Mouse (Mus musculus) neural tube, embryonic 14.5 days (tissue): ENCODE data around the gene Amh. TPM values are rescaled to one million over a fixed set of nuclear protein-coding genes. Genes with fewer than 3 reads are reported as not detected.

Experiments
- ATAC-seq: fragments of 200-750 bp; cut with Nextera tagmentation; 2 replicates; pipeline ENCODE4 v1.8.0; 2017; ENCODE audit warnings: low read depth, mild to moderate bottlenecking, moderate TSS enrichment, moderate library complexity
- H3K27ac ChIP-seq: fragments of 300-500 bp; sonication (generic); 2 replicates; pipeline ENCODE4 v1.5.1; 2014; ENCODE audit warnings: low read depth, mild to moderate bottlenecking, control low read depth, low read length, moderate library complexity, mixed read lengths
- H3K27me3 ChIP-seq: fragments of 300-500 bp; sonication (generic); 2 replicates; pipeline ENCODE4 v1.6.1; 2014; ENCODE audit warnings: low read length; ENCODE audit not compliant: control insufficient read depth, insufficient read depth
- H3K36me3 ChIP-seq: fragments of 300-500 bp; sonication (generic); 2 replicates; pipeline ENCODE4 v1.6.1; 2014; ENCODE audit warnings: low read length, mixed read lengths; ENCODE audit not compliant: control insufficient read depth, insufficient read depth
- H3K4me1 ChIP-seq: fragments of 300-500 bp; sonication (generic); 2 replicates; pipeline ENCODE4 v1.6.1; 2014; ENCODE audit warnings: low read length; ENCODE audit not compliant: control insufficient read depth, insufficient read depth
- H3K4me2 ChIP-seq: fragments of 300-500 bp; sonication (generic); 2 replicates; pipeline ENCODE4 v1.6.1; 2014; ENCODE audit warnings: mild to moderate bottlenecking, low read depth, low read length, control low read depth
- H3K4me3 ChIP-seq: fragments of 300-500 bp; sonication (generic); 2 replicates; pipeline ENCODE4 v1.5.1; 2014; ENCODE audit warnings: low read depth, low read length, control low read depth, mixed read lengths
- H3K9ac ChIP-seq: fragments of 300-500 bp; sonication (generic); replicated peaks from 2 replicates; pipeline ENCODE4 v1.6.1; 2014; ENCODE audit warnings: low read depth, mild to moderate bottlenecking, control low read depth, low read length, mixed read lengths
- H3K9me3 ChIP-seq: fragments of 300-500 bp; sonication (generic); 2 replicates; pipeline ENCODE4 v1.6.1; 2016; ENCODE audit warnings: low read length; ENCODE audit not compliant: control insufficient read depth
- WGBS: fragments of 180-500 bp; shearing (Covaris S2); extraction: QIAGEN DNeasy Blood & Tissue Kit; methylation state at CpG from one replicate; pipeline ENCODE4 v1.1.7; 2014; 5-methylcytosine and 5-hydroxymethylcytosine counted together
- polyA plus RNA-seq: library from polyadenylated mRNA; unstranded; fragments of >200 nt; fragmentation: Nextera tagmentation; extraction: Ambion mirVana; gene quantifications from 2 replicates; pipeline ENCODE4 v1.2.1, GENCODE M21; 2014

Amh gene
- polyA plus RNA-seq, 1 experiment from 2014 or later: 0.16 TPM

GRCm38 (mm10) chr10:80776358-80776869 lies 28.6 kb upstream of the Amh start:
- no peak overlapping the region for H3K4me2 ChIP-seq
- H3K9me3 ChIP-seq: no peaks in the 10 kb centered on the region
- H3K4me1 ChIP-seq: no peaks in the 10 kb centered on the region
- no peaks in the 10 kb centered on the region for H3K27me3 ChIP-seq
- no peak overlapping the region for H3K27ac ChIP-seq
- peaks cover 80% of the 10 kb centered on the region for H3K36me3 ChIP-seq
- H3K9ac ChIP-seq: no peak overlapping the region
- ATAC-seq: no peak
- WGBS: 90% methylated on average over 6 of the region's 6 CpGs
- no peak overlapping the region for H3K4me3 ChIP-seq

DNA sequence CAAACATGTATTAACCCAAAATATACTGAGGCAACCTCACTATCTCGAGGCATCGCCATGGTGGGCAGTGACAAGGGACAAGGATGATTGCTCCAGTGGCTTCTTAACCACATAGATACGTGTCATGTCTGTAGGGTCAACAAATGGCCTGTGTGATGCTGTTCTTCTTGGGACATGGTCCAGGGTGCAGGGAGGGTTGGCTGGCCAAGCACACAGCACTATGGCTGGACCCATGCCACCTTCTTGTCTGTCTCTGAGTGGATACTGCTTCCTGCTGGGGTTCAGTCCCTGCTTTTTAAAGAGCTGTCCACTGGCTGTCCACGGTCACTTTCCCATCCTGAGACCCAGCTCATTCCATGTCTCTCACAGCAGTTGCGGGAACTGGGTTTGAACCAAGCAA lies 27.9 kb upstream of the Amh start:
- Histone ChIP-seq H3K4me1 (no peaks in the 10 kb centered on the region), H3K36me3 (peaks cover 78% of the 10 kb centered on the region), H3K27ac (no peak overlapping the region), H3K4me2 (no peak overlapping the region), H3K9ac (no peak overlapping the region), H3K4me3 (no peak overlapping the region), H3K27me3 (no peaks in the 10 kb centered on the region), H3K9me3 (no peaks in the 10 kb centered on the region)
- 92% methylated on average over 5 of the region's 5 CpGs for WGBS
- ATAC-seq: no peak

DNA sequence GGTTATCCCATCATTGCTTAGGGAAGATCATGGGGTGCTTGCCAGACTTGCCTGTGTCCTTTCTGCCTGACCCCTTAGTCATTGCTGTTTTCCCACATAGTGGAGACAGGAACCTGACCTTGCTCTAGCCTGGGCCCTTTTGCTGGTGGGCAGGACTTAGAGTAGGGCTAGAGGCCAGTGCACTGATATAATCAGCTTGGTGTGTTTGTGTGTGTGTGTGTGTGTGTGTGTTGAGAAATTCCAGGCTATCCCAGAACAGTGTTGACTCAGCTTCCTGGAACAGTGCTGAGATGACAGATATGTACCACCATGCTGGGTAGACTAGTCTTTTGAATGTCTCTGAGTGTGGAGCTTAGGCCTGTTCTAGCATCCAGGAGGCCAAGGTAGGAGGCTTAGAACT lies 25.5 kb upstream of the Amh start:
- Histone ChIP-seq H3K4me3 (no peak overlapping the region), H3K4me1 (no peaks in the 10 kb centered on the region), H3K27me3 (no peaks in the 10 kb centered on the region), H3K9ac (no peak overlapping the region), H3K9me3 (no peaks in the 10 kb centered on the region), H3K4me2 (no peak overlapping the region), H3K27ac (no peak overlapping the region), H3K36me3 (peaks cover 78% of the 10 kb centered on the region)
- no peak for ATAC-seq

- no peak overlapping the region for H3K9ac ChIP-seq
- peaks cover 93% of the 10 kb centered on the region for H3K36me3 ChIP-seq
- WGBS: 100% methylated on average over 2 of the region's 2 CpGs
- H3K4me3 ChIP-seq: no peak overlapping the region
- ATAC-seq: no peak
- H3K4me1 ChIP-seq: no peaks in the 10 kb centered on the region
- H3K27ac ChIP-seq: no peak overlapping the region
- no peaks in the 10 kb centered on the region for H3K27me3 ChIP-seq
- no peaks in the 10 kb centered on the region for H3K9me3 ChIP-seq
- no peak overlapping the region for H3K4me2 ChIP-seq
These were observed 20.7 kb upstream of the Amh start for GRCm38 (mm10) chr10:80784302-80784701.

DNA sequence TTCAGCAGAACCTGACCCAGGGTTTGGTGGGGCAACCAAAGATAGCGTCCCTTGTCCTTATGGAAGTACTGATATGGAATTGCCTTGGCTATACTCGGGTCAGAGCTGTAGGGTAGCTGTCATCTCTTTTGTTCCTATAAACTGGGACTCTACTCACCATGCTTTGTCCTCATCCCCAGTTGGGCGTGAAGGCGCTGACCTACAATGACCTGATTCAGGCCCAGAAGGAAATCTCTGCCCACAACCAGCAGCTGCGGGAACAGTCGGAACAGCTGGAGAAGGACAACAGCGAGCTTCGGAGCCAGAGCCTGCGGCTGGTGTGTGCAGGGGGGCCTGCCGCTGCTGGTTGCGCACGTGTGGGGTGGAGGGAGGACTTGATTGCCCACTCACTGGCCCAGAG lies 20.2 kb upstream of the Amh start:
- Histone ChIP-seq H3K27me3 (no peaks in the 10 kb centered on the region), H3K27ac (no peak overlapping the region), H3K36me3 (peaks cover 91% of the 10 kb centered on the region), H3K4me3 (no peak overlapping the region), H3K9ac (no peak overlapping the region), H3K9me3 (no peaks in the 10 kb centered on the region), H3K4me1 (no peaks in the 10 kb centered on the region), H3K4me2 (no peak overlapping the region)
- ATAC-seq: no peak
- 79% methylated on average over 12 of the region's 12 CpGs for WGBS

DNA sequence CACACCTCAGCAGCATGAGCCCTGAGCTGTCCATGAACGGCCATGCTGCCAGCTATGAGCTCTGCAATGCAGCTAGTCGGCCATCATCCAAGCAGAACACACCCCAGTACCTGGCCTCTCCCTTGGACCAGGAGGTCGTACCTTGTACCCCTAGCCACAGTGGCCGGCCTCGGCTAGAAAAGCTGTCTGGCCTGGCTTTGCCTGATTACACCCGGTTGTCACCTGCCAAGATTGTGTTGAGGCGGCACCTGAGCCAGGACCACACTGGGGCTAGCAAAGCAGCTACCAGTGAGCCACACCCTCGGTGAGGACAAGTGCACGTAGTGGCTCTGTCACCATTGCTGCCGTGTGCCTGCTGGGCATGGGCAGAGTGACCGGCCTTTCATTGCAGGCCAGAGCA lies 19.1 kb upstream of the Amh start:
- Histone ChIP-seq H3K27ac (no peak overlapping the region), H3K36me3 (peaks cover 86% of the 10 kb centered on the region), H3K9ac (no peak overlapping the region), H3K4me1 (no peaks in the 10 kb centered on the region), H3K9me3 (no peaks in the 10 kb centered on the region), H3K27me3 (no peaks in the 10 kb centered on the region), H3K4me2 (no peak overlapping the region), H3K4me3 (no peak overlapping the region)
- 97% methylated on average over 11 of the region's 11 CpGs for WGBS
- no peak for ATAC-seq

- H3K4me3 ChIP-seq: no peak overlapping the region
- WGBS: 83% methylated on average over 2 of the region's 2 CpGs
- no peaks in the 10 kb centered on the region for H3K27me3 ChIP-seq
- no peak overlapping the region for H3K9ac ChIP-seq
- H3K27ac ChIP-seq: no peak overlapping the region
- no peaks in the 10 kb centered on the region for H3K9me3 ChIP-seq
- ATAC-seq: no peak
- H3K4me2 ChIP-seq: no peak overlapping the region
- peaks cover 87% of the 10 kb centered on the region for H3K36me3 ChIP-seq
- no peaks in the 10 kb centered on the region for H3K4me1 ChIP-seq
These were observed 17.5 kb upstream of the Amh start for GRCm38 (mm10) chr10:80787517-80787916.

GRCm38 (mm10) chr10:80790761-80791404 lies 14.2 kb upstream of the Amh start:
- WGBS: 90% methylated on average over 19 of the region's 19 CpGs
- Histone ChIP-seq H3K27me3 (no peaks in the 10 kb centered on the region), H3K4me3 (no peak overlapping the region), H3K4me1 (0 out of 2 replicates have a peak, but pooled peaks cover 2% of the 10 kb centered on the region), H3K27ac (no peak overlapping the region), H3K9ac (no peak overlapping the region), H3K36me3 (peaks cover 82% of the 10 kb centered on the region), H3K4me2 (no peak overlapping the region), H3K9me3 (no peaks in the 10 kb centered on the region)
- no peak for ATAC-seq

DNA sequence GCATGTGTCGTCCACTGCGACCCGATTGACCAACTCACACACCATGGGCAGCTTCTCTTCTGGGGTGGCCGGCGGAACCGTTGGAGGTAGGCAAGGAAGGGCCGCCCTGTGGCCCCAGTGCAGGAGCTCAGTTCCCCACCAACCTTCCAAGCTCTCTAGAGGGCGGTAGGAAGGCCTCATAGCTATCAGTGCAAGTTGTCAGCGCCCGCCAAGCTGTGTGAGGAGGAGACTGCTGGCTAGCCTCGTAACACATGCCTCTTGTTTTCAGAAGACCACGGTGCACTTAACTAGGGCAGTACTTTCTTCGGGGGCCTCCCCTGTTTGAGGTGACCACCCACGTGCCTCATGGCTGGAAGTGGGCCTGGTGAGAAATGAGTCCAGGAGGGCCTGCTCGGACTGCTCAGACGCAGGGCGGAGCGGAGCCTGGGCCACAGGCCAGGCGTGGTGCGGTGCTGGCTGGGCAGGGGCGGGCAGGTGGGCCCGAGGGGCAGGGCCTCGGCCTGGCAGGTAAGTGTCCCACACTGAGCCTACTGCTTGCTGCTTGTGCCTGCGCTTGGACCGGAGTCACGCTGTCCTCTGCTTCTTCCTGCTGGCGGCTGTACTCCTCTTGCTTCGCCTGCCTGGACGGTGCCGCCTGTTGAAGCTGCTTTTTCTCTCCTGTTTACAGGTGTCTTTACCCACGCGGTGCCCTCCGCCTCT lies 13.4 kb upstream of the Amh start:
- peaks cover 9% of the 10 kb centered on the region for H3K4me1 ChIP-seq
- H3K9ac ChIP-seq: no peak overlapping the region
- no peak overlapping the region for H3K4me3 ChIP-seq
- H3K9me3 ChIP-seq: no peaks in the 10 kb centered on the region
- no peak overlapping the region for H3K4me2 ChIP-seq
- WGBS: 84% methylated on average over 33 of the region's 33 CpGs
- H3K36me3 ChIP-seq: peaks cover 78% of the 10 kb centered on the region
- no peaks in the 10 kb centered on the region for H3K27me3 ChIP-seq
- H3K27ac ChIP-seq: no peak overlapping the region
- no peak for ATAC-seq
